In genomic region chr7:117375886-117376309, GRCm38 (mm10) we compare ENCODE assay signal across 9 mouse cellular contexts. TPM values are rescaled to one million over a fixed set of nuclear protein-coding genes. Genes with fewer than 3 reads are reported as not detected.
A peak's percentile ranks its signal among the peaks of the same experiment; 100 is the strongest.
DNase-seq lines count a peak whose midpoint lies in the region; ATAC-seq and TF ChIP-seq lines count a peak whose summit lies in the region.
"Had no signal": no experiment of that assay in that cellular context is flagged by ENCODE, and none has a peak within 500 bp of the region (broad histone marks: within the 10 kb centered on the region; RNA-seq: fewer than 3 reads in every experiment).

No protein-coding gene starts in this region.

- H3K27ac ChIP-seq in testis, adult 2 months (ENCODE audit: control insufficient read depth, insufficient read depth, low read depth, low read length) = no peak overlapping the region
- no peak overlapping the region for H3K27ac ChIP-seq in lung, postnatal 0 days (ENCODE audit: low read length)

- no peak for TF ChIP-seq EP300 in lung, postnatal 0 days (IDR thresholded peaks at IDR 0.05)

- no peak for TF ChIP-seq POLR2A in testis, adult 2 months (IDR thresholded peaks at IDR 0.05; ENCODE audit: control insufficient read depth, low read depth, low read length)

- no peaks in the 10 kb centered on the region for H3K27me3 ChIP-seq in testis, adult 2 months (ENCODE audit: control insufficient read depth, insufficient read depth, low read length)
- peaks cover 9% of the 10 kb centered on the region; the same call in 1 of the 2 replicates for H3K27me3 ChIP-seq in lung, postnatal 0 days (replicated peaks; ENCODE audit: insufficient read depth, low read length)

- peak; percentile 5; the same call in 1 of the 2 replicates for TF ChIP-seq CTCF in testis, adult 2 months (IDR thresholded peaks at IDR 0.05; ENCODE audit: control insufficient read depth, insufficient read depth, insufficient replicate concordance, low read depth, low read length)
- TF ChIP-seq CTCF in lung, postnatal 0 days (IDR thresholded peaks at IDR 0.05) = peak; percentile 84

- peaks cover 7% of the 10 kb centered on the region for H3K4me1 ChIP-seq in testis, adult 2 months (ENCODE audit: control insufficient read depth, insufficient read depth, low read length)
- no peaks in the 10 kb centered on the region for H3K4me1 ChIP-seq in lung, postnatal 0 days (ENCODE audit: insufficient read depth, low read depth, low read length)

- 32% methylated on average over 9 of the region's 9 CpGs for WGBS in lung, postnatal 0 days

- peak; percentile 6 for DNase-seq in cerebellum, adult 11 months
- no peak for DNase-seq in testis, postnatal 14 days (ENCODE audit: low spot score)
- peak; percentile 51 for DNase-seq in embryo, embryonic 9.5 days (ENCODE audit: extremely low spot score)
- DNase-seq in kidney, postnatal 14 days = peak; percentile 75
- DNase-seq in lung, postnatal 0 days (ENCODE audit: low spot score) = peak; percentile 75
- peak; percentile 37 for DNase-seq in spleen, adult 12 weeks (ENCODE audit: low spot score)

- H3K36me3 ChIP-seq in testis, adult 2 months (ENCODE audit: control insufficient read depth, insufficient read depth, low read length) = no peaks in the 10 kb centered on the region
- no peaks in the 10 kb centered on the region for H3K36me3 ChIP-seq in lung, postnatal 0 days (ENCODE audit: insufficient read depth, low read length)

- H3K9ac ChIP-seq in lung, postnatal 0 days (replicated peaks; ENCODE audit: low read depth) = no peak overlapping the region

- H3K9me3 ChIP-seq in lung, postnatal 0 days (ENCODE audit: low read length) = no peaks in the 10 kb centered on the region

- no peak overlapping the region for H3K4me3 ChIP-seq in testis, adult 2 months (ENCODE audit: control insufficient read depth, low read depth, low read length)
- H3K4me3 ChIP-seq in lung, postnatal 0 days (ENCODE audit: low read depth, low read length) = no peak overlapping the region

- H3K4me2 ChIP-seq in lung, postnatal 0 days (replicated peaks; ENCODE audit: low read depth, low read length) = no peak overlapping the region

- no peak for ATAC-seq in cerebellum, adult (ENCODE audit: insufficient number of reproducible peaks, low FRiP score, low TSS enrichment)
- ATAC-seq in lung, postnatal 0 days = no peak

RNA-seq across cellular contexts. Expression of gene Xylt1, which starts 4.9 kb away (rescaled TPM):
- polyA plus RNA-seq in testis, adult 2 months (2012; rRNA removed) = 0.79 and 1.0 TPM in 2 replicates
- 0.45 and 0.63 TPM in 2 replicates for polyA plus RNA-seq in lung, postnatal 0 days (2015; fragmentation: Nextera tagmentation; extraction: Ambion mirVana)
- polyA plus RNA-seq: C2C12 had no signal
